Mouse (Mus musculus): ENCODE measurements around the gene Ppp4r3a. TPM values are rescaled to one million over a fixed set of nuclear protein-coding genes. Genes with fewer than 3 reads are reported as not detected.

The Ppp4r3a gene
- total and polyA plus RNA-seq, 3 experiments = 43.2 to 68.6 (median 68.5) TPM

DNA sequence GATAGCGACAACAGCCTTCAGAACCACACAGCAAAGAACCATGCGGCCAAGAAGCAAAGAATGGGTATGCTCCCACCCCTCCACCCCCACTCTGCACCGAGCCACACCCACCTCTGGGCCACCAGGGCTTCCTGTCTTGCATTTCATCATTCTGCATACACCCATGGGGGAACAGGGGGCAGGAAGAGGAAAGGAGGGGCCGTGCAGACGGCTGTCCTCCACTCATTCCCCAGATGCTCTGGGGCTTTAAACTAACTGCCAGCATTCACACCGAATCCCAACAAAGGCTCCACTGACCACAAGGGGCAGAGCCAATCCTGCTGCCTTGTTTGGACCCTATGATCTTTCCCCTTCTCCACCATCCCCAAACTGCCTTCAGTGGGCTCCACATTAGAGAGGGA, 65.5 kb downstream of the Ppp4r3a start (continued):
- TF ChIP-seq GABPA (IDR thresholded peaks at IDR 0.05; ENCODE audit: insufficient replicate concordance, low read depth, low read length) = no peak
- TF ChIP-seq EP300 (IDR thresholded peaks at IDR 0.05; ENCODE audit: low read length) = no peak
- TF ChIP-seq BHLHE40 (IDR thresholded peaks at IDR 0.05; ENCODE audit: low read depth, low read length) = no peak
- peak; percentile 90 for TF ChIP-seq MAZ (IDR thresholded peaks at IDR 0.05; ENCODE audit: low read depth, low read length)
- no peak for TF ChIP-seq ZKSCAN1 (IDR thresholded peaks at IDR 0.05; ENCODE audit: borderline replicate concordance, low read depth, low read length)
- no peak for TF ChIP-seq USF1 (IDR thresholded peaks at IDR 0.05; ENCODE audit: low read depth, low read length)
- no peak for TF ChIP-seq MAFK (IDR thresholded peaks at IDR 0.05; ENCODE audit: insufficient replicate concordance, low read length)
- 0 out of 2 replicates have a peak, but pooled peaks have one; percentile 36 for TF ChIP-seq POLR2AphosphoS2 (IDR thresholded peaks at IDR 0.05; ENCODE audit: low read depth, low read length)
- no peak for TF ChIP-seq SMC3 (IDR thresholded peaks at IDR 0.05; ENCODE audit: low read depth, low read length)
- TF ChIP-seq KAT2A (IDR thresholded peaks at IDR 0.05; ENCODE audit: insufficient replicate concordance, low read length) = no peak
- TF ChIP-seq PAX5 (IDR thresholded peaks at IDR 0.05; ENCODE audit: low read length) = no peak
- peak; percentile 55; the same call in 1 of the 2 replicates for TF ChIP-seq MAX (IDR thresholded peaks at IDR 0.05; ENCODE audit: low read length)
- TF ChIP-seq JUN (IDR thresholded peaks at IDR 0.05; ENCODE audit: insufficient read depth, low read depth, low read length) = no peak

DNA sequence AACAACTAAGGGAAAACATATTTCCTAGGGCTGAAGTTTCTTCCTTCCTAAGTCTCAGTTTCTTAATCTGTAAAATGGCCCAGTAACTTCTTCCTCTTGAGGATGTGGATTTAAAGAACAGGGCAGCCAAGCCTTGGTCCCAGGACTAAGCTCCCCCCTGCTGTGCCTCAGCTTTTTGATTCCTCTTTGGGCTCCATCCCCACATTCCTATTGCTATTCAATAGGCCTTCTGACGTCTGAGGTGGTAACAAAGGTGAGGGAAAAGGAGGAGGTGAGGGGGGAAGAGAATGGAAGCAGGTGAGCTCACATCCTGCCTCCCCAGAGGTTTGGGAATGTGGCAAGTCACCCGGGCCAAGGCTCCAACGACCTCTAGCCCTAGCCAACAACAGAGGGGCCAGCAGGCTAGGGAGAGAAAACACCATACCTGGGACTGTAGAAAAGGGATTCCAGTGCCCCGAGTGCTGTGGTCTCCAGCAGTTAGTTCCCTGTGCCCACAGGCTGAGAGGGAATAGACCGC, 67.0 kb downstream of the Ppp4r3a start:
- peaks cover 35 to 89% of the 10 kb centered on the region in 2 experiments for H3K4me1 ChIP-seq (ENCODE audit: control insufficient read depth in 1 of 2, insufficient read depth in 2 of 2)
- no peak for TF ChIP-seq RAD21 (IDR thresholded peaks at IDR 0.05; ENCODE audit: low read depth, low read length)
- TF ChIP-seq MAZ (IDR thresholded peaks at IDR 0.05; ENCODE audit: low read depth, low read length) = no peak
- no peak for TF ChIP-seq USF1 (IDR thresholded peaks at IDR 0.05; ENCODE audit: low read depth, low read length)
- TF ChIP-seq KAT2A (IDR thresholded peaks at IDR 0.05; ENCODE audit: insufficient replicate concordance, low read length) = no peak
- no peak for TF ChIP-seq ZKSCAN1 (IDR thresholded peaks at IDR 0.05; ENCODE audit: borderline replicate concordance, low read depth, low read length)
- TF ChIP-seq ZMIZ1 (IDR thresholded peaks at IDR 0.05; ENCODE audit: low read depth, low read length) = no peak
- no peaks in the 10 kb centered on the region for H3K27me3 ChIP-seq (replicated peaks)
- DNase-seq (ENCODE audit: extremely low read depth) = no peak
- in situ Hi-C loops (cut with MboI; ENCODE audit: low pct_ligation_motif_present, low pct_unique_long_range_greater_than_20kb, low sequenced_read_pairs) (no loop called here), dilution Hi-C loops (cut with MboI; ENCODE audit: extremely low pct_ligation_motif_present, extremely low pct_unique_long_range_greater_than_20kb, low sequenced_read_pairs) (no loop called here)
- peak overlapping the region; percentile 66 for H3K27ac ChIP-seq (ENCODE audit: insufficient read depth, low read depth)
- no peaks in the 10 kb centered on the region for H3K9me3 ChIP-seq (replicated peaks; ENCODE audit: low read length)
- H3K4me3 ChIP-seq (replicated peaks in 1 of 3; ENCODE audit: low read depth in 2 of 3, low read length in 2 of 3, poor library complexity in 1 of 3) = peak overlapping the region in 2 of 3 experiments; percentile 53 to 60
- peak overlapping the region; percentile 62; the same call in 1 of the 2 replicates for H3K4me2 ChIP-seq (ENCODE audit: insufficient read depth, low read depth, poor library complexity, severe bottlenecking)
- no peak overlapping the region for H3K9ac ChIP-seq (ENCODE audit: insufficient read depth, low read depth)
- H3K36me3 ChIP-seq (replicated peaks in 1 of 2; ENCODE audit: control insufficient read depth in 1 of 2, insufficient read depth in 1 of 2, low read length in 1 of 2) = peaks cover 14 to 40% of the 10 kb centered on the region in 2 experiments
- H3K79me2 ChIP-seq (replicated peaks; ENCODE audit: control insufficient read depth, extremely low read depth, insufficient read depth, poor library complexity, severe bottlenecking) = peaks cover 67% of the 10 kb centered on the region

DNA sequence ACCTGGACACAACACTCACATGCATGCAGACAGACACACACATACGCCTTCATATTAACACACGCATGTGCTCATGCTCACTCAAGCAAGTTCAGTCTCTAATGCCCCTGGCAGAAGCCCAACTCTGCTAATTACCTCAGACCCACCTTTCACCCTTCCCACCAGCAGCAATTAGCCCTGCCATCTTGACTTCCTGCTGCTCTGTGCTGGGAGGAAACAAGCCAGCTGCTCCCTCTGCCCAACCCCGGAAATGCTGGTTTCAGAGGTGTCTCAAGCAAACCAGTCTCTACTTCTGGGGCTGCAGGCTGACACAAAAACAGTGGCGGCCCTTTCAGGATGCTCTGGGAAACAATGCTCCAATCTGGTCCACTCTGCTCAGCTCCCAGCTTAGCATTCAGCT, 67.6 kb downstream of the Ppp4r3a start:
- Histone ChIP-seq H3K27ac (ENCODE audit: insufficient read depth, low read depth) (peak overlapping the region; percentile 66), H3K36me3 (replicated peaks in 1 of 2; ENCODE audit: control insufficient read depth in 1 of 2, insufficient read depth in 1 of 2, low read length in 1 of 2) (peaks cover 9 to 35% of the 10 kb centered on the region in 2 experiments), H3K9me3 (replicated peaks; ENCODE audit: low read length) (no peaks in the 10 kb centered on the region), H3K4me1 (ENCODE audit: control insufficient read depth in 1 of 2, insufficient read depth in 2 of 2) (peaks cover 36 to 89% of the 10 kb centered on the region in 2 experiments), H3K79me2 (replicated peaks; ENCODE audit: control insufficient read depth, extremely low read depth, insufficient read depth, poor library complexity, severe bottlenecking) (peaks cover 71% of the 10 kb centered on the region), H3K27me3 (replicated peaks) (no peaks in the 10 kb centered on the region), H3K9ac (ENCODE audit: insufficient read depth, low read depth) (peak overlapping the region; percentile 53), H3K4me3 (replicated peaks in 1 of 3; ENCODE audit: low read depth in 2 of 3, low read length in 2 of 3, poor library complexity in 1 of 3) (peak overlapping the region; percentile 53 to 60 (median 58)), H3K4me2 (ENCODE audit: insufficient read depth, low read depth, poor library complexity, severe bottlenecking) (peak overlapping the region; percentile 62)
- in situ Hi-C loops (cut with MboI; ENCODE audit: low pct_ligation_motif_present, low pct_unique_long_range_greater_than_20kb, low sequenced_read_pairs) (no loop called here), dilution Hi-C loops (cut with MboI; ENCODE audit: extremely low pct_ligation_motif_present, extremely low pct_unique_long_range_greater_than_20kb, low sequenced_read_pairs) (no loop called here)
- DNase-seq (ENCODE audit: extremely low read depth) = peak; percentile 75
- TF ChIP-seq MYC (IDR thresholded peaks at IDR 0.05; ENCODE audit: low read depth, low read length) (no peak), MAZ (IDR thresholded peaks at IDR 0.05; ENCODE audit: low read depth, low read length) (0 out of 2 replicates have a peak, but pooled peaks have one; percentile 23), KAT2A (IDR thresholded peaks at IDR 0.05; ENCODE audit: insufficient replicate concordance, low read length) (0 out of 2 replicates have a peak, but pooled peaks have one; percentile 37), POLR2A (IDR thresholded peaks at IDR 0.05; ENCODE audit: low read depth, low read length) (peak; percentile 57), PAX5 (IDR thresholded peaks at IDR 0.05; ENCODE audit: low read length) (no peak), TCF12 (IDR thresholded peaks at IDR 0.05; ENCODE audit: low read depth, low read length) (peak; percentile 71), SIN3A (IDR thresholded peaks at IDR 0.05; ENCODE audit: low read length) (peak; percentile 72), CHD1 (IDR thresholded peaks at IDR 0.05; ENCODE audit: low read depth, low read length) (peak; percentile 56; the same call in 1 of the 2 replicates), CTCF (conservative IDR thresholded peaks at IDR 0.05 in 1 of 2, IDR thresholded peaks at IDR 0.05 in 1 of 2; ENCODE audit: low read depth in 2 of 2, low read length in 2 of 2) (no peak), ZMIZ1 (IDR thresholded peaks at IDR 0.05; ENCODE audit: low read depth, low read length) (no peak), IRF4 (IDR thresholded peaks at IDR 0.05; ENCODE audit: low read depth, low read length) (peak; percentile 53; the same call in 1 of the 2 replicates), RCOR1 (conservative IDR thresholded peaks at IDR 0.05; ENCODE audit: low read depth, low read length) (no peak), BHLHE40 (IDR thresholded peaks at IDR 0.05; ENCODE audit: low read depth, low read length) (no peak; the same call in 1 of the 2 replicates), MAX (IDR thresholded peaks at IDR 0.05; ENCODE audit: low read length) (peak; percentile 33; the same call in 1 of the 2 replicates), NRF1 (IDR thresholded peaks at IDR 0.05; ENCODE audit: low read depth, low read length) (no peak), JUN (IDR thresholded peaks at IDR 0.05; ENCODE audit: insufficient read depth, low read depth, low read length) (no peak), ELF1 (IDR thresholded peaks at IDR 0.05; ENCODE audit: low read depth, low read length) (peak; percentile 91), ETS1 (conservative IDR thresholded peaks at IDR 0.05; ENCODE audit: low read depth, low read length) (peak; percentile 44; the same call in 1 of the 2 replicates), ZKSCAN1 (IDR thresholded peaks at IDR 0.05; ENCODE audit: borderline replicate concordance, low read depth, low read length) (no peak), USF2 (conservative IDR thresholded peaks at IDR 0.05; ENCODE audit: low read depth, low read length) (no peak)
